Mouse (Mus musculus) right cerebral cortex, postnatal 25 days (tissue): ENCODE measurements at regions not wholly inside any gene's neighbourhood (a gene's known extent, or its start where the extent isn't known, plus 50 kb on each side); places are given as distances from the start of the nearest gene placed in this dataset.

Experiments
- DNase-seq: peaks from one replicate; pipeline ENCODE4 v3.0.0; 2022

DNA sequence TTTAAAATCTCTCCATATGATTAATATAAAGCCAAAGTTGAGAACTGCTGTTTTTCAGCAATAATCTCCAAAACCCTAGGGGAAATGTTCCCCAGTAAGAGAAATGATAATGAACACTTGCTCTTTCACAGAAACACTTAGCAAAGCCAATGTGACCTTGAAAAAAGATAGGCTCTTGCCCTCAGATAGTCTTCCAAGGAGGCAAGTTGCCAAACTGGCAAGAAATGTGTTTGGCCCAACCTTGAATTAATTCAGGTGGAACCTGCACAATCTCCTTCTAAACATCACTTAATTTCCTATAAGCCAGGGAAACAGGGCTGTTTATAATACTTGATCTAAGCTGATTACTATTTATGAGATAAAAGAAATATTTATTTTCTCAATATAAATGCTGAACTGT lies 244.0 kb upstream of the Gnaz start:
- no peak for DNase-seq

GRCm38 (mm10) chr10:74749446-74749845 lies 217.5 kb upstream of the Gnaz start:
- no peak for DNase-seq

DNA sequence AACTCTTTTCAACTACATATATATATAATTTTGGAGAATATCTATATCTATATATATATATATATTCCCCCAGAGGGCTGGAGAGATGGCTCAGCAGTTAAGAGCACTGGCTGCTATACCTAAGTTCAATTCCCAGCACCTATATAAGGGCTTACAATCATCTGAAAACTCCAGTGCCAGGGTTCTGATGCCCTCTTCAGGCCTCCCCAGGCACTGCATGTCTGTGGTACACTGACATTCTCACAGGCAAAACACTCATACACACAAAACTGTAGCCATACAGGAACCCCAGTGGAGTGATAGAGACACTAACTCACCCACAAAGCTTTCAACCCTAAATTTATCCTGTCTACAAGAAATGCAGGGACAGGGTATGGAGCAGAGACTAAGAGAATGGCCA lies 216.1 kb upstream of the Gnaz start:
- DNase-seq, result no peak

- no peak for DNase-seq
These were observed 206.2 kb upstream of the Gnaz start for GRCm38 (mm10) chr10:74760734-74761133.

GRCm38 (mm10) chr10:74789245-74789644 lies 177.7 kb upstream of the Gnaz start:
- no peak for DNase-seq

GRCm38 (mm10) chr10:74789987-74790386 lies 177.0 kb upstream of the Gnaz start:
- DNase-seq, result no peak

DNA sequence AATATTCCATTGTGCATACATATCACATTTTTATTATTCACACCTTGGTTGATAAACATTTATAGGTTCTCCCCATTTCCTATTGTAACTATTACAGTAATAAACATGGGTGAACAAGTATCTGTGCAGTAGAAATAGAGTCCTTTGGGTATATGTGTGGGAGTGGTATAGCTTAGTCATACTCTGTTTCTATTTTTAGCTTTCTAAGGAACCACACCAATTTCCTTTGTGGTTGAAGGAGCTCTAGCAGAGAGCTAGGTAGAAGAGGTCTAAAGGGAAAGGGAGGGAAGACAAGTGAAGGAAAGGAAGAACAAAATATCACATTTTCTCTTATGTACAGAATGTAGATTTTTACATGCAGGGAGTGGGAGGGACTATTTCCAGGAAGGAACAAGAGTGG lies 143.6 kb upstream of the Gnaz start:
- no peak for DNase-seq

DNA sequence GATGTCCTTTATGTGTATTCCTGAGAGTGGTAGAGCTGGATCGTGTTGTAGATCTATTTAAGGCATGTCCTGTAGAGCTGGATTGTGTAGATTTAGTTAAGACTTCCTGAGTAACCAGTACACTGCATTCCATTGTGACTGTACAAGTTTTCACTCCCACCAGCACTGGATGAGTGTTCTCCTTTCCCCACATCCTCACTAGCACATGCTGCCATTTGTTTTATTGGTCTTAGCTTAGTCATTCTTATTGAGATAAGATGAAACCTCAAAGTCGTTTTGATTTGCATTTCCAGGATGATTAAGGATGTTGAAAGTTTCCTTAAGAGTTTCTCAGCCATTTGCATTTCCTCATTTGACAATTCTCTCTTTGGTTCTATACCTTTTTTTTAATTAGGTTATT lies 132.6 kb upstream of the Gnaz start:
- no peak for DNase-seq

GRCm38 (mm10) chr10:74848372-74848771 lies 118.6 kb upstream of the Gnaz start:
- peak; percentile 60 for DNase-seq

GRCm38 (mm10) chr10:74854991-74855664 lies 111.8 kb upstream of the Gnaz start:
- no peak for DNase-seq
